Mouse (Mus musculus): ENCODE measurements at regions not wholly inside any gene's neighbourhood (a gene's known extent, or its start where the extent isn't known, plus 50 kb on each side); places are given as distances from the start of the nearest gene placed in this dataset.

- no peaks in the 10 kb centered on the region for H3K36me3 ChIP-seq (replicated peaks; ENCODE audit: low read length)
Measured at GRCm38 (mm10) chr8:35877581-35877980, 112.0 kb downstream of the Gm19410 start.

DNA sequence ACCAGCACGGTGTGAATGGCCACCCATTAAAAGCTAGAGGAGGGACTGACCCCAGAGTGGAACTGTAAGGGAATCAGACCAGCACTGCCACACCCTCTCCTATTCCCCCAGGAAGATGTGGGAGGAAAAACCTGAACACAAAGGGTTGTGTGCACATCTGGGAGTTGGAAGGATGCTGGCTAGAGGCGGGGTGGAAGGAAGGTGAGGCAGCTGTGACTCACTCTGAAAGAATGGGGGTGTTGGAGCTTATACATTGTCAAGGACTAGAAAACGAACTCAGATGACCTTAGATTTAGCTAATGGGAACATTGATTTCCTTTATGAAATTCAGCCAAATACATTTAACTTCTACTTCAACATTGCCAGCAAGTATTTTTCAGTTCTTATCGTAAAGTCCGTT is 116.2 kb downstream of the Gm19410 start:
- no peaks in the 10 kb centered on the region; the same call in 1 of the 2 replicates for H3K9me3 ChIP-seq
- H3K27me3 ChIP-seq (replicated peaks), result peaks cover 9% of the 10 kb centered on the region
- no peaks in the 10 kb centered on the region for H3K36me3 ChIP-seq (replicated peaks; ENCODE audit: low read length)
- TF ChIP-seq FLI1 (IDR thresholded peaks at IDR 0.05; ENCODE audit: low read length) (no peak), GATA1 (IDR thresholded peaks at IDR 0.05; ENCODE audit: borderline replicate concordance, low read length) (no peak)
- no peaks in the 10 kb centered on the region for H3K4me1 ChIP-seq
- H3K4me3 ChIP-seq (replicated peaks), result no peak overlapping the region

More at GRCm38 (mm10) chr8:35877581-35877980, 112.0 kb downstream of the Gm19410 start:
- no peak overlapping the region for H3K4me3 ChIP-seq (replicated peaks)
- TF ChIP-seq GATA1 (IDR thresholded peaks at IDR 0.05; ENCODE audit: borderline replicate concordance, low read length) (no peak), FLI1 (IDR thresholded peaks at IDR 0.05; ENCODE audit: low read length) (no peak)
- H3K4me1 ChIP-seq, result no peaks in the 10 kb centered on the region
- peaks cover 9% of the 10 kb centered on the region for H3K27me3 ChIP-seq (replicated peaks)
- H3K9me3 ChIP-seq, result no peaks in the 10 kb centered on the region

DNA sequence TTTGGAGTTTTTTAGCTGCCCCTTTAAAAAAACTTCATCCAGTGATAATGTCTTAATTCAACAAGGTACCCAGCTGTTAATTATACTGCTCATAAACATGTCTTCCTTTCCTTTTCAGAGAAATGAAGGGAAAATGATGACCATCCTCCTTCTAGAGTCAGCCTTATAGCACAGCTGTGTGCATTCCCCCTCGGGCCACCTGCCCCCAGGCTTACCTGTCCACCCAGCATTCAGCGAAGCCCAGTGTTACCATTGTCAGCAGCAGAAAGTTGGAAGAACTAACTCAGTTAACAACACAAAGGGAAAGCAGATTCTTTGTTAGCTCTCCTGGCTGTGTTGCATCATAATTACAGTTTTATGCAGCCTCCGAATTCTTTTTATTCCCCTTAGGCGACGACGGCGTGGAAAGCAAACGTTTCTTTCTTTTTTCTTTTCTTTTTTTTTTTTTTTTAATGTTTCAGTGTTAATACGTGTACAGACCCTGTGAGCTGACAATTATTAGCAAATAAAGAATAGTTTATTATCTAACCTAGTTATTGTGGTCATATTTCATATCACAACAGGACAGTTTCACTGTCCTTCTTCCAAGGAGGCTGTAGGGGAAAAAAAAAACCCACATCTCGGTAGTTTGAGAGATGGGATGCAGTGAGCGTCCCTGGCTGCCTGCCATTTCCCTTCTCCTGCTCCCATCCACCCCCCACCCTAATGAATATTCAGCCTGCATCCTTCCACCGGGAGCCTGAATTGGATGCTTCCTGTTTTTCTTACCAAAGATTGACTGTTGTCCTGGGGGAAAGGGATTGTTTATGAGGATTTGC is 117.3 kb downstream of the Gm19410 start:
- Histone ChIP-seq H3K27me3 (replicated peaks) (peaks cover 6% of the 10 kb centered on the region), H3K36me3 (replicated peaks; ENCODE audit: low read length) (no peaks in the 10 kb centered on the region), H3K4me3 (replicated peaks) (no peak overlapping the region), H3K4me1 (no peaks in the 10 kb centered on the region), H3K9me3 (no peaks in the 10 kb centered on the region; the same call in 1 of the 2 replicates)
- TF ChIP-seq FLI1 (IDR thresholded peaks at IDR 0.05; ENCODE audit: low read length) (no peak), GATA1 (IDR thresholded peaks at IDR 0.05; ENCODE audit: borderline replicate concordance, low read length) (no peak)

DNA sequence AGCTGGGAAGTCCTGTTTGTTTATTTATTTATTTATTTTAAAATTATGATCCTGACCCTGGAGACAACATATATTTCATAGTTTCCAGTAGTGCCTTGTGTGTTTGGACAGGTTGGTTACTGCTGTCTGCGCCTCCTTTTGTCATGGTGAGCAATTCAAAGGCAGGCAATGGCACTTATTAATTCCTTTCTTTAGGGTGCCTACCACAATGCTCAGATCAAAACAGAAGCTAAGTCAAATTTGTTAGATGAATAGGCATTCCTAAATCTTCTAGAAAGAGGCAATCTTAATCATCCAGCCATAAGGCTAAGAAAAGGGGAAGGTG is 117.8 kb downstream of the Gm19410 start:
- no peak overlapping the region for H3K4me3 ChIP-seq (replicated peaks)
- no peaks in the 10 kb centered on the region; the same call in 1 of the 2 replicates for H3K9me3 ChIP-seq
- H3K27me3 ChIP-seq (replicated peaks), result peaks cover 6% of the 10 kb centered on the region
- H3K36me3 ChIP-seq (replicated peaks; ENCODE audit: low read length), result no peaks in the 10 kb centered on the region
- no peaks in the 10 kb centered on the region for H3K4me1 ChIP-seq
- TF ChIP-seq FLI1 (IDR thresholded peaks at IDR 0.05; ENCODE audit: low read length), result no peak
- TF ChIP-seq GATA1 (IDR thresholded peaks at IDR 0.05; ENCODE audit: borderline replicate concordance, low read length), result no peak

DNA sequence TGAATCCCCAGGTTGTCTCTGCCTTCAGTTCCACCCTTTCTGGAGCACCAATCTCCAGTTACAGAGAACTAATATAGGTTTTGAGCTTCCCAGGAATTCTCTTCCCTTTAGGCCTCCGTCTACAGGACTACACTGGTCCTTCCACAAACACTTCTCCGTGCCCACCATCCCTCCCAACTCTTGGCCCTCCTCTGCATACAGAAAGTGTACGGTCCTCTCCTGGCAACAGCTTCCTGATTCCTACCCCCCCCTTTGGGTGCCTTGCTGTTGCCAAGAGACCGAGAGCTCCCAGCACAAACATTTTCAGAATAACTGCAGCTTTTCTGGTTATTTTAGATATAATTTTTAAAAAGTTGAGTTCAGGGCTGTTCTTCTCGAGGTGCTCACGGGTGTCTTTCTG is 119.0 kb downstream of the Gm19410 start:
- TF ChIP-seq FLI1 (IDR thresholded peaks at IDR 0.05; ENCODE audit: low read length) (no peak), GATA1 (IDR thresholded peaks at IDR 0.05; ENCODE audit: borderline replicate concordance, low read length) (no peak)
- Histone ChIP-seq H3K27me3 (replicated peaks) (peaks cover 12% of the 10 kb centered on the region), H3K9me3 (no peaks in the 10 kb centered on the region; the same call in 1 of the 2 replicates), H3K36me3 (replicated peaks; ENCODE audit: low read length) (no peaks in the 10 kb centered on the region), H3K4me3 (replicated peaks) (no peak overlapping the region), H3K4me1 (no peaks in the 10 kb centered on the region)

GRCm38 (mm10) chr8:35890083-35890482 is 124.5 kb downstream of the Gm19410 start:
- no peaks in the 10 kb centered on the region; the same call in 1 of the 2 replicates for H3K9me3 ChIP-seq
- H3K27me3 ChIP-seq (replicated peaks), result peaks cover 10% of the 10 kb centered on the region
- H3K36me3 ChIP-seq (replicated peaks; ENCODE audit: low read length), result no peaks in the 10 kb centered on the region
- no peaks in the 10 kb centered on the region for H3K4me1 ChIP-seq
- H3K4me3 ChIP-seq (replicated peaks), result no peak overlapping the region
- TF ChIP-seq GATA1 (IDR thresholded peaks at IDR 0.05; ENCODE audit: borderline replicate concordance, low read length) (no peak), FLI1 (IDR thresholded peaks at IDR 0.05; ENCODE audit: low read length) (no peak)

- Histone ChIP-seq H3K36me3 (replicated peaks; ENCODE audit: low read length) (no peaks in the 10 kb centered on the region), H3K9me3 (no peaks in the 10 kb centered on the region), H3K27me3 (replicated peaks) (peaks cover 10% of the 10 kb centered on the region), H3K4me3 (replicated peaks) (no peak overlapping the region), H3K4me1 (no peaks in the 10 kb centered on the region)
- TF ChIP-seq GATA1 (IDR thresholded peaks at IDR 0.05; ENCODE audit: borderline replicate concordance, low read length) (no peak), FLI1 (IDR thresholded peaks at IDR 0.05; ENCODE audit: low read length) (no peak)
Measured at GRCm38 (mm10) chr8:35891769-35892168, 126.2 kb downstream of the Gm19410 start.

DNA sequence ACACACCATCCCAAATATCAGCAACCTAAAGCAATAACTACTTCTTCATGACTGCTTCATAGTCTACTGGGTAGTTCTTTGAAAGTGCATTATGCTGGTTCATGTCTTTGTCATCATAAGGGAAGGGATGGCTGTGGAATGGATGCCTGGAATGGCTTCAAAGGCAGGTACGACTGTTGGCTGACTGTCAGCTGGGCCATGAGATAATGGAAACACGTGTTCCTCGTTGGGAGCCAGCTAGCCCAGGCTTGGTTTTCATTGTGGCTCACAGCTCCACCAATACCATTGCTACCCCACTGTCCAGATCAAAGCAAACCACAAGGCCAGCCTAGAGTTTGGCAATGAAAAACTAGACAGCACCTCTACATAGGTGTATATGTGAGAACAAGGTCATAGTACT is 132.9 kb downstream of the Gm19410 start:
- TF ChIP-seq FLI1 (IDR thresholded peaks at IDR 0.05; ENCODE audit: low read length) (no peak), GATA1 (IDR thresholded peaks at IDR 0.05; ENCODE audit: borderline replicate concordance, low read length) (no peak)
- H3K9me3 ChIP-seq, result no peaks in the 10 kb centered on the region
- no peaks in the 10 kb centered on the region for H3K36me3 ChIP-seq (replicated peaks; ENCODE audit: low read length)
- H3K4me1 ChIP-seq, result no peaks in the 10 kb centered on the region
- no peaks in the 10 kb centered on the region for H3K27me3 ChIP-seq (replicated peaks)
- H3K4me3 ChIP-seq (replicated peaks), result no peak overlapping the region

GRCm38 (mm10) chr8:35901490-35901889 is 135.9 kb downstream of the Gm19410 start:
- Histone ChIP-seq H3K27me3 (replicated peaks) (no peaks in the 10 kb centered on the region), H3K9me3 (no peaks in the 10 kb centered on the region), H3K4me3 (replicated peaks) (no peak overlapping the region), H3K36me3 (replicated peaks; ENCODE audit: low read length) (no peaks in the 10 kb centered on the region), H3K4me1 (no peaks in the 10 kb centered on the region)
- TF ChIP-seq GATA1 (IDR thresholded peaks at IDR 0.05; ENCODE audit: borderline replicate concordance, low read length), result no peak

DNA sequence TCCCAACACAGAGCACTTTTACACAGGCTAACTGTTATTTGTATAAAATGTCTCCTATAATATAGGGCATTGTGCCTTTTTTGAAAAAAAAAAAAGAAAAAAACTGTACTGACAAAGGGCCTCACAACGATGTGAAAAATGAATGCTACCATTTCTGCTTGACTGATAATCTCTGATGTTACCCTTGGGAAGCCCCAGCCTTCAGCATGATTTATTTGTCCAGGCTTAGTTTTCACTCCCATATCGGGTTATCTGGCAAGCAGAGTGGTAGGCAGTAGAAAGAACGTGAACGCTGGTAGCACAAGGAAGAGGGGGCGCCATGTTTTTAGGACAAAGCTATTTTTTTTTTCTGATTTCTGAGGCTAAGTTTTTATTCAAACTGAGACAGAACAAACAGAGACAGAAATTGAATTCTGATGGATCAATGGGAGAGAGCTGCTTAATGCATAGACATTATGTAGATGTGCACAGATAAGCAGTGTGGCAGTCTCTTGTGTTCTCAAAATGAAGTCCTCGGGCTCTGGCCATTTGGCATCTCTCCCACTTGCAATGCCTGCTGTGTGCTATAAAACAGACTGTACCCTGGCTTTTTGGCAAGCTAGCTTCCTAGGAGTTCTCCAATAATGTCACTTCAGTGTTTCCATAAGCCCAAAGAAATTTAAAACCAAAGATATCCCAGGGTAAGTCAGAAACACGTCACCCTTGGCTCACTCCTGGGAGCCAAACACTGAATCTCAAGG is 139.3 kb downstream of the Gm19410 start:
- TF ChIP-seq GATA1 (IDR thresholded peaks at IDR 0.05; ENCODE audit: borderline replicate concordance, low read length) (no peak), FLI1 (IDR thresholded peaks at IDR 0.05; ENCODE audit: low read length) (no peak)
- H3K27me3 ChIP-seq (replicated peaks), result no peaks in the 10 kb centered on the region
- H3K9me3 ChIP-seq, result no peaks in the 10 kb centered on the region
- no peaks in the 10 kb centered on the region for H3K36me3 ChIP-seq (replicated peaks; ENCODE audit: low read length)
- no peaks in the 10 kb centered on the region for H3K4me1 ChIP-seq
- no peak overlapping the region for H3K4me3 ChIP-seq (replicated peaks)
